Mouse (Mus musculus) hindbrain, embryonic 16.5 days (tissue): ENCODE results near the gene Prickle1. TPM values are rescaled to one million over a fixed set of nuclear protein-coding genes. Genes with fewer than 3 reads are reported as not detected.

ENCODE experiments used
- ATAC-seq: fragments of 200-750 bp; cut with Nextera tagmentation; 2 replicates; pipeline ENCODE4 v1.8.0; 2017; ENCODE audit warnings: moderate TSS enrichment, moderate library complexity
- H3K27ac ChIP-seq: fragments of 300-500 bp; sonication (generic); 2 replicates; pipeline ENCODE4 v1.5.1; 2014; ENCODE audit warnings: low read depth, mild to moderate bottlenecking, control low read depth, low read length, moderate library complexity
- H3K27me3 ChIP-seq: fragments of 300-500 bp; sonication (generic); replicated peaks from 2 replicates; pipeline ENCODE4 v1.6.1; 2014; ENCODE audit warnings: low read length; ENCODE audit not compliant: control insufficient read depth, insufficient read depth
- H3K36me3 ChIP-seq: fragments of 300-500 bp; sonication (generic); 2 replicates; pipeline ENCODE4 v1.6.1; 2014; ENCODE audit warnings: mild to moderate bottlenecking, low read length, moderate library complexity, mixed read lengths; ENCODE audit not compliant: control insufficient read depth, insufficient read depth
- H3K4me1 ChIP-seq: fragments of 300-500 bp; sonication (generic); 2 replicates; pipeline ENCODE4 v1.6.1; 2014; ENCODE audit warnings: low read depth, low read length; ENCODE audit not compliant: control insufficient read depth, insufficient read depth
- H3K4me2 ChIP-seq: fragments of 300-500 bp; sonication (generic); 2 replicates; pipeline ENCODE4 v1.6.1; 2014; ENCODE audit warnings: mild to moderate bottlenecking, low read length, control low read depth, moderate library complexity
- H3K4me3 ChIP-seq: fragments of 300-500 bp; sonication (generic); 2 replicates; pipeline ENCODE4 v1.5.1; 2014; ENCODE audit warnings: mild to moderate bottlenecking, low read length, control low read depth, moderate library complexity
- H3K9ac ChIP-seq: fragments of 300-500 bp; sonication (generic); 2 replicates; pipeline ENCODE4 v1.6.1; 2014; ENCODE audit warnings: low read depth, mild to moderate bottlenecking, control low read depth, low read length, moderate library complexity
- H3K9me3 ChIP-seq: fragments of 300-500 bp; sonication (generic); 2 replicates; pipeline ENCODE4 v1.6.1; 2014; ENCODE audit warnings: mild to moderate bottlenecking, low read length, moderate library complexity; ENCODE audit not compliant: control insufficient read depth
- WGBS: fragments of 180-500 bp; shearing (Covaris S2); extraction: QIAGEN DNeasy Blood & Tissue Kit; methylation state at CpG from one replicate; pipeline ENCODE4 v1.1.7; 2014; 5-methylcytosine and 5-hydroxymethylcytosine counted together
- polyA plus RNA-seq: library from polyadenylated mRNA; unstranded; fragments of >200 nt; fragmentation: Nextera tagmentation; extraction: Ambion mirVana; gene quantifications from 2 replicates; pipeline ENCODE4 v1.2.1, GENCODE M21; 2015

Gene Prickle1
- polyA plus RNA-seq, 1 experiment from 2014 or later = 20.1 TPM

- WGBS = 84% methylated on average over 21 of the region's 21 CpGs
- Histone ChIP-seq H3K27me3 (no peaks in the 10 kb centered on the region), H3K36me3 (no peaks in the 10 kb centered on the region), H3K4me2 (no peak overlapping the region), H3K9me3 (no peaks in the 10 kb centered on the region), H3K4me1 (no peaks in the 10 kb centered on the region), H3K4me3 (no peak overlapping the region), H3K27ac (no peak overlapping the region), H3K9ac (no peak overlapping the region)
- ATAC-seq = no peak
These were observed 57.0 kb downstream of the Prickle1 start for GRCm38 (mm10) chr15:93538551-93539205.

- WGBS = 87% methylated on average over 7 of the region's 7 CpGs
- no peaks in the 10 kb centered on the region for H3K4me1 ChIP-seq
- no peak overlapping the region for H3K4me2 ChIP-seq
- no peak for ATAC-seq
- H3K9ac ChIP-seq = no peak overlapping the region
- H3K27me3 ChIP-seq = no peaks in the 10 kb centered on the region
- H3K36me3 ChIP-seq = no peaks in the 10 kb centered on the region
- H3K4me3 ChIP-seq = no peak overlapping the region
- no peaks in the 10 kb centered on the region for H3K9me3 ChIP-seq
- no peak overlapping the region for H3K27ac ChIP-seq
These were observed 57.9 kb downstream of the Prickle1 start for GRCm38 (mm10) chr15:93537745-93538144.

GRCm38 (mm10) chr15:93536191-93536590 lies 59.5 kb downstream of the Prickle1 start:
- Histone ChIP-seq H3K36me3 (no peaks in the 10 kb centered on the region), H3K4me1 (no peaks in the 10 kb centered on the region), H3K27me3 (no peaks in the 10 kb centered on the region), H3K4me3 (no peak overlapping the region), H3K9ac (no peak overlapping the region), H3K27ac (no peak overlapping the region), H3K9me3 (no peaks in the 10 kb centered on the region), H3K4me2 (no peak overlapping the region)
- ATAC-seq = no peak
- 74% methylated on average over 4 of the region's 4 CpGs for WGBS

- H3K9me3 ChIP-seq = no peaks in the 10 kb centered on the region
- H3K27me3 ChIP-seq = no peaks in the 10 kb centered on the region
- no peak for ATAC-seq
- no peak overlapping the region for H3K4me3 ChIP-seq
- H3K4me2 ChIP-seq = no peak overlapping the region
- H3K9ac ChIP-seq = no peak overlapping the region
- H3K27ac ChIP-seq = no peak overlapping the region
- no peaks in the 10 kb centered on the region for H3K36me3 ChIP-seq
- WGBS = 65% methylated on average over 3 of the region's 3 CpGs
- H3K4me1 ChIP-seq = peaks cover 3% of the 10 kb centered on the region; the same call in 1 of the 2 replicates
These were observed 65.0 kb downstream of the Prickle1 start for GRCm38 (mm10) chr15:93530703-93531032.

GRCm38 (mm10) chr15:93529831-93530702 lies 65.6 kb downstream of the Prickle1 start:
- Histone ChIP-seq H3K4me3 (no peak overlapping the region), H3K27me3 (no peaks in the 10 kb centered on the region), H3K4me1 (peaks cover 3% of the 10 kb centered on the region; the same call in 1 of the 2 replicates), H3K27ac (no peak overlapping the region), H3K9me3 (no peaks in the 10 kb centered on the region), H3K9ac (no peak overlapping the region), H3K4me2 (no peak overlapping the region), H3K36me3 (no peaks in the 10 kb centered on the region)
- 39% methylated on average over 12 of the region's 12 CpGs for WGBS
- no peak for ATAC-seq

DNA sequence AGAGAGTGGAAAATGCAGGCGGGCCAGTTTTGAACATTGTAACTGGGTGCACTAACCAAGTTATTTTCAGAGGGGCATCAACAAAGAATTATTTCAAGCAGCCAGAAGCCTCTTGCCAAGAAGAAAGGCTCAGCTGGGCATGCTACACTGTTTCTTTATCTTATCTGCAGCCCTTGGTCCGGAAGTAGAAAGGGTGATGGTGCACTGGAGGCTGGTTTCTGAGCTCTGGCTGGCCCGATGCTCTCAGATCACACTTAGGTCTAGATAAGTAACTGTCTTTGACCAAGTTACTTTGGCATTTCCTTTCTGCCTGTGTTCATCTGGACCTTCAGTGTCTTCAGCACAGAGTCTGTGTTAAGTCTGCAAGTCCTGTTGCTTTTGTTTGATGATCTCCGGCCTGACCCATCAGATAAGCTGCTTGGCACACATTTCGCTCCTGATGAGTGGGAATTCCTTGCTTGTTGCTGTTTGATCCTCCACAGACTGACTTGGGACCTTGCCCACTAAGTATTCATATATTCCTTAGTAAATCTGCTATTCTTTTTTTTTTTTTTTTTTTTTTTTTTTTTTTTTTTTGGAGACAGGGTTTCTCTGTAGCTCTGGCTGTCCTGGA lies 70.3 kb downstream of the Prickle1 start:
- Histone ChIP-seq H3K9me3 (no peaks in the 10 kb centered on the region), H3K27ac (no peak overlapping the region), H3K4me3 (no peak overlapping the region), H3K4me2 (no peak overlapping the region), H3K9ac (no peak overlapping the region), H3K36me3 (no peaks in the 10 kb centered on the region), H3K27me3 (no peaks in the 10 kb centered on the region; the same call in none of the 2 replicates), H3K4me1 (peaks cover 1% of the 10 kb centered on the region; the same call in 1 of the 2 replicates)
- no peak for ATAC-seq
- 95% methylated on average over 5 of the region's 5 CpGs for WGBS

- Histone ChIP-seq H3K4me3 (no peak overlapping the region), H3K4me2 (no peak overlapping the region), H3K9ac (no peak overlapping the region), H3K27ac (no peak overlapping the region), H3K27me3 (no peaks in the 10 kb centered on the region; the same call in none of the 2 replicates), H3K4me1 (peaks cover 11% of the 10 kb centered on the region), H3K36me3 (no peaks in the 10 kb centered on the region), H3K9me3 (no peaks in the 10 kb centered on the region)
- 56% methylated on average over 3 of the region's 3 CpGs for WGBS
- ATAC-seq = no peak
These were observed 73.9 kb downstream of the Prickle1 start for GRCm38 (mm10) chr15:93521787-93522180.

GRCm38 (mm10) chr15:93521088-93521786 lies 74.5 kb downstream of the Prickle1 start:
- Histone ChIP-seq H3K36me3 (no peaks in the 10 kb centered on the region), H3K9ac (no peak overlapping the region), H3K4me3 (no peak overlapping the region), H3K4me1 (peaks cover 11% of the 10 kb centered on the region), H3K4me2 (no peak overlapping the region), H3K27me3 (no peaks in the 10 kb centered on the region; the same call in none of the 2 replicates), H3K9me3 (no peaks in the 10 kb centered on the region), H3K27ac (no peak overlapping the region)
- WGBS = 38% methylated on average over 11 of the region's 11 CpGs
- no peak for ATAC-seq
